Mouse (Mus musculus): ENCODE data around the gene Chm. TPM values are rescaled to one million over a fixed set of nuclear protein-coding genes. Genes with fewer than 3 reads are reported as not detected.
"Not testable (repeated sequence)": the region's sequence is repeated elsewhere in the genome, so short reads cannot be mapped to it uniquely, and the experiment has no call there.

The Chm gene
- 32.3 to 38.0 TPM (median 36.0 TPM) in 3 replicates for total RNA-seq (2017)

GRCm38 (mm10) chrX:113185230-113185985 is at the start of gene Chm:
Gene Chm, minus strand, starts transcription at chrX:113185517.
- ATAC-seq (replicated peaks; ENCODE audit: insufficient number of reproducible peaks, low FRiP score, low TSS enrichment, poor library complexity, severe bottlenecking): peak; percentile 96

- no peak for ATAC-seq (replicated peaks; ENCODE audit: insufficient number of reproducible peaks, low FRiP score, low TSS enrichment, poor library complexity, severe bottlenecking)
Measured at GRCm38 (mm10) chrX:113193901-113194300, 8.6 kb upstream of the Chm start.

GRCm38 (mm10) chrX:113184569-113185229 is 618 bp downstream of the Chm start:
- ATAC-seq (replicated peaks; ENCODE audit: insufficient number of reproducible peaks, low FRiP score, low TSS enrichment, poor library complexity, severe bottlenecking): no peak

- not testable (repeated sequence) for ATAC-seq (replicated peaks; ENCODE audit: insufficient number of reproducible peaks, low FRiP score, low TSS enrichment, poor library complexity, severe bottlenecking)
Measured at GRCm38 (mm10) chrX:113180856-113181255, 4.5 kb downstream of the Chm start.

- peak; percentile 47; the same call in 1 of the 2 replicates for ATAC-seq (replicated peaks; ENCODE audit: insufficient number of reproducible peaks, low FRiP score, low TSS enrichment, poor library complexity, severe bottlenecking)
Measured at GRCm38 (mm10) chrX:113172766-113173165, 12.6 kb downstream of the Chm start.

GRCm38 (mm10) chrX:113172271-113172670 is 13.0 kb downstream of the Chm start:
- 0 out of 2 replicates have a peak, but pooled peaks have one; percentile 53 for ATAC-seq (replicated peaks; ENCODE audit: insufficient number of reproducible peaks, low FRiP score, low TSS enrichment, poor library complexity, severe bottlenecking)

GRCm38 (mm10) chrX:113160268-113160860 is 25.0 kb downstream of the Chm start:
- no peak for ATAC-seq (replicated peaks; ENCODE audit: insufficient number of reproducible peaks, low FRiP score, low TSS enrichment, poor library complexity, severe bottlenecking)

GRCm38 (mm10) chrX:113084171-113084570 is 101.1 kb downstream of the Chm start:
- ATAC-seq (replicated peaks; ENCODE audit: insufficient number of reproducible peaks, low FRiP score, low TSS enrichment, poor library complexity, severe bottlenecking): no peak

GRCm38 (mm10) chrX:113076053-113076452 is 109.3 kb downstream of the Chm start:
- no peak for ATAC-seq (replicated peaks; ENCODE audit: insufficient number of reproducible peaks, low FRiP score, low TSS enrichment, poor library complexity, severe bottlenecking)

- ATAC-seq (replicated peaks; ENCODE audit: insufficient number of reproducible peaks, low FRiP score, low TSS enrichment, poor library complexity, severe bottlenecking): no peak
Measured at GRCm38 (mm10) chrX:113074823-113075222, 110.5 kb downstream of the Chm start.

GRCm38 (mm10) chrX:113003621-113004020 is 181.7 kb downstream of the Chm start:
- ATAC-seq (replicated peaks; ENCODE audit: insufficient number of reproducible peaks, low FRiP score, low TSS enrichment, poor library complexity, severe bottlenecking): no peak

GRCm38 (mm10) chrX:113002192-113002591 is 183.1 kb downstream of the Chm start:
- no peak for ATAC-seq (replicated peaks; ENCODE audit: insufficient number of reproducible peaks, low FRiP score, low TSS enrichment, poor library complexity, severe bottlenecking)

Other genes with a start within 250 kb of the Chm start
- gene Dach2, start 112.0 kb upstream of the Chm start, total RNA-seq (2017): not detected in 3 replicates

Data from monocyte, adult 5-6 weeks (primary cell).